Mouse (Mus musculus) neutrophil, adult 83 days (primary cell): Measurements from ENCODE around the gene Olfr193. TPM values are rescaled to one million over a fixed set of nuclear protein-coding genes. Genes with fewer than 3 reads are reported as not detected.

Experiments
- total RNA-seq, 2 experiments: library from RNA; stranded (reverse); gene quantifications; one replicate each; pipeline ENCODE4 v1.2.4; 2023

Gene Olfr193
- total RNA-seq: not detected

GRCm38 (mm10) chr16:59111781-59112180 is at the start of gene Olfr193:
Olfr193 (minus strand) TSS chr16:59111881.

GRCm38 (mm10) chr16:59146746-59147145 is 35.1 kb upstream of the Olfr193 start, which contains the start of gene Olfr195:
Olfr195 (plus strand) TSS chr16:59147046.

GRCm38 (mm10) chr16:59120969-59121368 is 9.3 kb upstream of the Olfr193 start, which contains the start of gene Olfr194:
Olfr194 (minus strand) TSS chr16:59121069.

GRCm38 (mm10) chr16:59089722-59090121 is 22.0 kb downstream of the Olfr193 start, which contains the start of gene Olfr191:
Olfr191 (minus strand) TSS chr16:59089822.

DNA sequence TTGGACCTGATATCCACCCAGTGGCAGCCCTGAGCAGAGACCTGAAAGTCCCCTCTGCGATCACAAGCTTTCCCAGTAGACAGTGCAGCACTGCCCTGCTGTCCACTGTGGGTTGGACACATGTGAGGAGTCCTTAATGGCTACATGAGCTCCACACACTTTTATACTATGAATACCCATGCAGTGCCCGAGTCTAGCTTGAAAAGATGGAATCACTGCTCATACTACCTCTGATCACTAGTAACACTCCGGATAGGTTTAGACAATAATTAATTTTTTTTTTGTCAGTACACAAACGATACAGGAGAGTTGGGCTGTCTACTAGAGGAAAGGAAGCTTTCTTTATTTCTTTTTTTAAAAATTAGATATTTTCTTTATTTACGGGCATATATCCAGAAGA is 33.8 kb downstream of the Olfr193 start, which contains the start of gene Olfr190:
Olfr190 (minus strand) TSS at position 101 of the 400 bp plus-strand sequence.

Other genes starting within 250 kb of the Olfr193 start
- gene Olfr177, start 237.1 kb downstream of the Olfr193 start, total RNA-seq: not detected
- not detected for gene Olfr178, start 219.8 kb downstream of the Olfr193 start, total RNA-seq
- not detected for gene Olfr181, start 183.1 kb downstream of the Olfr193 start, total RNA-seq
- gene Olfr180, start 182.5 kb downstream of the Olfr193 start, total RNA-seq: not detected
- not detected for gene Olfr183, start 116.5 kb downstream of the Olfr193 start, total RNA-seq
- gene Olfr186, start 81.6 kb downstream of the Olfr193 start, total RNA-seq: not detected
- gene Olfr187, start 72.1 kb downstream of the Olfr193 start, total RNA-seq: not detected
- not detected for gene Olfr190, start 33.9 kb downstream of the Olfr193 start, total RNA-seq
- not detected for gene Olfr191, start 22.1 kb downstream of the Olfr193 start, total RNA-seq
- gene Olfr194, start 9.2 kb upstream of the Olfr193 start, total RNA-seq: not detected
- gene Olfr195, start 35.2 kb upstream of the Olfr193 start, total RNA-seq: not detected
- not detected for gene Olfr196, start 58.6 kb upstream of the Olfr193 start, total RNA-seq
- not detected for gene Olfr198, start 91.7 kb upstream of the Olfr193 start, total RNA-seq
- gene Olfr199, start 107.9 kb upstream of the Olfr193 start, total RNA-seq: not detected
- gene Olfr201, start 160.8 kb upstream of the Olfr193 start, total RNA-seq: not detected
- not detected for gene Olfr202, start 174.9 kb upstream of the Olfr193 start, total RNA-seq
- gene Olfr203, start 187.0 kb upstream of the Olfr193 start, total RNA-seq: not detected
- not detected for gene Olfr204, start 206.4 kb upstream of the Olfr193 start, total RNA-seq
- gene Olfr205, start 219.3 kb upstream of the Olfr193 start, total RNA-seq: not detected
- not detected for gene Olfr206, start 237.4 kb upstream of the Olfr193 start, total RNA-seq